Mouse (Mus musculus): ENCODE results near the gene Cmtm7.
"Not testable (repeated sequence)": the region's sequence is repeated elsewhere in the genome, so short reads cannot be mapped to it uniquely, and the experiment has no call there.

The Cmtm7 gene

DNA sequence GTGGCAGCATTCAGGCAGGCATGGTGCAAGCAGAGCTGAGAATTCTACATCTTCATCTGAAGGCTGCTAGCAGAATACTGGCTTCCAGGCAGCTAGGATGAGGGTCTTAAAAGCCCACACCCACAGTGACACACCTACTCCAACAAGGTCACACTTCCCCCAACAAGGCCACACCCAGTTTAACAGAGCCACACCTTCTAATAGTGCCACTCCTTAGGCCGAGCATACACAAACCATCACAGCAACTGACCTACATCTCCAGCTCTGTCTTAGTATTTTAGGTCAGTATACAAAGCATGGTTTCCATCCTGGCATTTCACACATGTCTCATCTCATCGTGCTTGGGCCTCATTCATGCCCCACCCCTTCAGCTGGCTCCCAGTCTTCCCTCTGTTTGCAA is 53.2 kb downstream of the Cmtm7 start:
- DNase-seq (ENCODE audit: extremely low spot score, low spot score), result not testable (repeated sequence)

DNA sequence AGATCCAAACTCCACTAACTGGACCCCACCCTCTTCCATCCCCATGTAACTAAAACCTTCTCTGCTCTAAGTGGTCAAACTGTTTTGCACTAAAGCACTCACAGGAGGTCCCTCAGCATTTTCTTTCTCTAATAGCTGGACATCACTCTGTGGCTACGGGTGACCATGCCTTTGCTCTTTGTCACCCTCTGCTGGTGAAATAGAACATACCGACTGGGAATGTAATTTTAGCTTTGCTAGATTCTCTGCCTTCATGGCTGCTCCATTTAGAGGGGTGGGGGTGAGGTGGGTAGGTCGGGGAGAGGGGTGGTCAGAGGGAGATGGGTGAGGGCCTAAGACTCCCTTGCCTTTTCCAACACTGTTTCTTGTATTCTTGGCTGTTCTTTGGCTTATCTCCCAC is 54.3 kb downstream of the Cmtm7 start:
- no peak for DNase-seq (ENCODE audit: extremely low spot score, low spot score)

GRCm38 (mm10) chr9:114716677-114717331 is 64.9 kb downstream of the Cmtm7 start:
- no peak for DNase-seq (ENCODE audit: extremely low spot score, low spot score)

GRCm38 (mm10) chr9:114713481-114713880 is 68.2 kb downstream of the Cmtm7 start:
- no peak for DNase-seq (ENCODE audit: extremely low spot score, low spot score)

GRCm38 (mm10) chr9:114710345-114710744 is 71.3 kb downstream of the Cmtm7 start:
- no peak for DNase-seq (ENCODE audit: extremely low spot score, low spot score)

DNA sequence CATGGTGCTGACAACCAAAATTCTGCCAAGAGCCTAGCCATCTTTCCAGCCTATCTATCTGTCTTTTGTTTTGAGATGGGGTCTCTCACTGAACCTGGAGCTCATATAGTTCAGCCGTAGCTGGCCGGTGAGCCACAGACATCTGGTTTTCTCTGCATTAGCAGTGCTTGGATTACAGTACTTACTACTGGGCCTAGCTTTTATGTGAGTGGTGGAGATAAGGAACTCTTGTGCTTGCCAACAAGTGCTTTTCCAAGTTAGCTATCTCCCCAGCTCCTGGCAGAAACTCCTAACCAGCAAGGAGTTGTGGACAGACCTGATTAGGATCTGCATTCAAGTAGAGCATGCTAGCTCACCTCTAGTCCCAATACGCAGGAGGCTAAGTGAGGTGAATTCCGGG is 73.9 kb downstream of the Cmtm7 start:
- DNase-seq (ENCODE audit: extremely low spot score, low spot score), result no peak
